Mouse (Mus musculus) thymus, adult 2 months (tissue): ENCODE results near the gene Tmem205. TPM values are rescaled to one million over a fixed set of nuclear protein-coding genes. Genes with fewer than 3 reads are reported as not detected.

ENCODE experiments used
- DNase-seq: peaks from one replicate; pipeline ENCODE4 v3.0.0; 2021
- H3K27ac ChIP-seq: fragments of 200-500 bp; 2 replicates; pipeline ENCODE4 v1.5.1; 2012; ENCODE audit warnings: low read length, control low read depth; ENCODE audit not compliant: control insufficient read depth, insufficient read depth
- H3K27me3 ChIP-seq: fragments of 200-500 bp; 2 replicates; pipeline ENCODE4 v1.6.1; 2012; ENCODE audit warnings: mild to moderate bottlenecking, low read length, moderate library complexity, mixed read lengths; ENCODE audit not compliant: control insufficient read depth, insufficient read depth
- H3K36me3 ChIP-seq: fragments of 200-500 bp; 2 replicates; pipeline ENCODE4 v1.6.1; 2012; ENCODE audit warnings: mild to moderate bottlenecking, low read length, moderate library complexity; ENCODE audit not compliant: control insufficient read depth, insufficient read depth
- H3K4me1 ChIP-seq: fragments of 200-500 bp; replicated peaks from 2 replicates; pipeline ENCODE4 v1.6.1; 2012; ENCODE audit warnings: low read length; ENCODE audit not compliant: control insufficient read depth, insufficient read depth
- H3K4me3 ChIP-seq: fragments of 200-500 bp; 2 replicates; pipeline ENCODE4 v1.5.1; 2012; ENCODE audit warnings: mild to moderate bottlenecking, low read length, control low read depth, moderate library complexity; ENCODE audit not compliant: control insufficient read depth, insufficient read depth
- CTCF ChIP-seq: fragments of 200-500 bp; IDR thresholded peaks from 2 replicates; pipeline ENCODE4 v1.5.1; 2012; ENCODE audit warnings: mild to moderate bottlenecking, control low read depth, low read length, moderate library complexity, borderline replicate concordance; ENCODE audit not compliant: control insufficient read depth, poor library complexity, insufficient read depth; ENCODE audit errors: extremely low read depth
- POLR2A ChIP-seq: fragments of 200-500 bp; IDR thresholded peaks from 2 replicates; pipeline ENCODE4 v1.6.1; 2012; ENCODE audit warnings: mild to moderate bottlenecking, low read length, control low read depth, moderate library complexity; ENCODE audit not compliant: control insufficient read depth, poor library complexity, insufficient read depth; ENCODE audit errors: extremely low read depth
- WGBS: fragments of 180-500 bp; shearing (Covaris S2); methylation state at CpG from one replicate; pipeline ENCODE4 v1.1.7; 2018; 5-methylcytosine and 5-hydroxymethylcytosine counted together
- polyA plus RNA-seq: library from polyadenylated mRNA; depleted of rRNA; stranded (reverse); fragments of >200 nt; gene quantifications from 2 replicates; pipeline ENCODE4 v1.2.3, GENCODE M21; 2012; rRNA removed

Gene Tmem205
- polyA plus RNA-seq, 1 experiment = 47.7 TPM

- no peaks in the 10 kb centered on the region for H3K27me3 ChIP-seq
- H3K4me1 ChIP-seq = peaks cover 3% of the 10 kb centered on the region; the same call in 1 of the 2 replicates
- DNase-seq = peak; percentile 23
- H3K4me3 ChIP-seq = peak overlapping the region; percentile 19
- WGBS = 24% methylated on average over 10 of the region's 10 CpGs
- no peaks in the 10 kb centered on the region for H3K36me3 ChIP-seq
- no peak overlapping the region for H3K27ac ChIP-seq
- TF ChIP-seq POLR2A = no peak
- TF ChIP-seq CTCF = no peak
Observed at GRCm38 (mm10) chr9:21901223-21901820, 26.0 kb downstream of the Tmem205 start.

DNA sequence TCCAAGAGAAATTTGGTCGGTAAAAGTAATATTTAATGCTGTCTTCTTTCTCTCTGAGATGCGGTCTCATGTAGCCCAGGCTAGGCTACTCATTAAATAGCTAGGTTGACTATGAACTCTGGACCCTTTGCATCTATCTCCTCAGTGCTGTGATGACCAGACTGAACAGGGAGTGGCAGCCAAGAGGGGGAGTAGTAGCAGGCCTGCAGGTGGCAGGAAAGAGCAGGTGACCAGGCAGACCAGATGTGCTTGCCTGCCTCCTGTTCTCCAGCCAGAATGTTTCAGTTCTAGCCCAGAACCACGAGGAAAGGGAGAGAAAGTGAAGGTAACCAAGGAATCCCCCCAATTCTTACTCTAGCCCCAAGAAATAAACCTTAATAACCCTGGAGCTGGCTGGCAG is 38.1 kb downstream of the Tmem205 start:
- Histone ChIP-seq H3K36me3 (no peaks in the 10 kb centered on the region), H3K4me3 (no peak overlapping the region), H3K4me1 (no peaks in the 10 kb centered on the region), H3K27ac (no peak overlapping the region), H3K27me3 (no peaks in the 10 kb centered on the region)
- WGBS = 55% methylated on average over 3 of the region's 3 CpGs
- no peak for DNase-seq
- no peak for TF ChIP-seq POLR2A
- no peak for TF ChIP-seq CTCF

- WGBS = 66% methylated on average over 3 of the region's 3 CpGs
- peak; percentile 10 for DNase-seq
- Histone ChIP-seq H3K36me3 (no peaks in the 10 kb centered on the region), H3K27ac (no peak overlapping the region), H3K4me3 (no peak overlapping the region), H3K27me3 (no peaks in the 10 kb centered on the region), H3K4me1 (no peaks in the 10 kb centered on the region)
- no peak for TF ChIP-seq CTCF
- TF ChIP-seq POLR2A = no peak
Observed at GRCm38 (mm10) chr9:21876601-21877000, 50.8 kb downstream of the Tmem205 start.

DNA sequence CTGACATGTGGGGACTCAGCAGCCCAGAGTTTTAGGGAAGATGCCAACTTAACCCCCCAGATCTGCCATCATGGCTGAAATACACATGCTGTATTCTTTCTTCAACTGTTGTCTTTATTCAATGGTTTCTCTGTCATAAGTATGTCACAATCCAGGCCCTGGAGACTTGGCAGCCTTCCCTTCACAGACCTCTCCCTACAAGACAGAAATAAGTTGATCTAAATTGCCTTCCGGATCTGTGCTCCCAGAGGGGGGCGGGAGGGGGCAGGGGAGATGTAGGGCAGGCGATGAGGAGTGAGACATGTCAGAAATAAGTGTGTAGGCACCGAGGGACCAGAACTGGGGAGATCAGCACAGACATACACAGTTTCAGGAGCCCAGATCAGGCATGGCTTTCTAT is 55.2 kb downstream of the Tmem205 start:
- Histone ChIP-seq H3K4me1 (no peaks in the 10 kb centered on the region), H3K27ac (no peak overlapping the region), H3K27me3 (no peaks in the 10 kb centered on the region), H3K36me3 (no peaks in the 10 kb centered on the region), H3K4me3 (no peak overlapping the region)
- 84% methylated on average over 4 of the region's 4 CpGs for WGBS
- TF ChIP-seq CTCF (no peak), POLR2A (no peak)
- DNase-seq = no peak

Other genes with a start within 250 kb of the Tmem205 start
- gene Ldlr, start 204.1 kb downstream of the Tmem205 start, polyA plus RNA-seq = 23.9 and 30.5 TPM in 2 replicates
- gene Spc24, start 167.3 kb downstream of the Tmem205 start, polyA plus RNA-seq = 59.0 and 75.8 TPM in 2 replicates
- 9.1 and 12.6 TPM in 2 replicates for gene Kank2, start 128.8 kb downstream of the Tmem205 start, polyA plus RNA-seq
- 4.7 and 6.5 TPM in 2 replicates for gene Angptl8, start 92.0 kb downstream of the Tmem205 start, polyA plus RNA-seq
- 27.7 and 30.8 TPM in 2 replicates for gene Dock6, start 74.9 kb downstream of the Tmem205 start, polyA plus RNA-seq
- gene Rab3d, start 9.4 kb downstream of the Tmem205 start, polyA plus RNA-seq = 34.9 and 40.3 TPM in 2 replicates
- gene Ccdc159, start 85 bp downstream of the Tmem205 start, polyA plus RNA-seq = 1.3 and 1.9 TPM in 2 replicates
- 3.8 and 5.5 TPM in 2 replicates for gene Plppr2, start 9.5 kb upstream of the Tmem205 start, polyA plus RNA-seq
- 6.7 and 7.6 TPM in 2 replicates for gene Swsap1, start 28.2 kb upstream of the Tmem205 start, polyA plus RNA-seq
- 3.8 and 4.9 TPM in 2 replicates for gene Epor, start 36.0 kb upstream of the Tmem205 start, polyA plus RNA-seq
- 7.8 and 9.5 TPM in 2 replicates for gene Rgl3, start 61.9 kb upstream of the Tmem205 start, polyA plus RNA-seq
- 0.11 and 0.18 TPM in 2 replicates for gene Ccdc151, start 75.1 kb upstream of the Tmem205 start, polyA plus RNA-seq
- 109 and 119 TPM in 2 replicates for gene Prkcsh, start 75.2 kb upstream of the Tmem205 start, polyA plus RNA-seq
- 0.35 and 0.43 TPM in 2 replicates for gene Elavl3, start 124.5 kb upstream of the Tmem205 start, polyA plus RNA-seq
- not detected in 2 replicates for gene Gm49318, start 143.7 kb upstream of the Tmem205 start, polyA plus RNA-seq
- 52.0 and 52.6 TPM in 2 replicates for gene Zfp653, start 143.8 kb upstream of the Tmem205 start, polyA plus RNA-seq
- gene Ecsit, start 157.9 kb upstream of the Tmem205 start, polyA plus RNA-seq = 58.1 and 62.2 TPM in 2 replicates
- 4.3 and 5.0 TPM in 2 replicates for gene Cnn1, start 171.7 kb upstream of the Tmem205 start, polyA plus RNA-seq
- gene Elof1, start 189.6 kb upstream of the Tmem205 start, polyA plus RNA-seq = 187 and 205 TPM in 2 replicates
- 248 and 304 TPM in 2 replicates for gene Acp5, start 208.2 kb upstream of the Tmem205 start, polyA plus RNA-seq
- gene Pigyl, start 229.3 kb upstream of the Tmem205 start, polyA plus RNA-seq = 64.7 and 83.0 TPM in 2 replicates